Mouse (Mus musculus): ENCODE results near the gene Cyth1. TPM values are rescaled to one million over a fixed set of nuclear protein-coding genes. Genes with fewer than 3 reads are reported as not detected.

Cyth1 gene
- polyA plus RNA-seq (2012; ENCODE audit: insufficient read depth, low replicate concordance) = 4.4 and 9.3 TPM in 2 replicates

GRCm38 (mm10) chr11:118248150-118249011 lies at the start of gene Cyth1:
TSS of gene Cyth1 (minus strand) at chr11:118248592.
- Histone ChIP-seq H3K36me3 (replicated peaks; ENCODE audit: low read length) (no peaks in the 10 kb centered on the region), H3K9me3 (no peaks in the 10 kb centered on the region), H3K4me3 (replicated peaks) (peak within 1 kb of the TSS; percentile 98), H3K27me3 (replicated peaks) (no peaks in the 10 kb centered on the region), H3K4me1 (peaks cover 38% of the 10 kb centered on the region)
- no peak for TF ChIP-seq FLI1 (IDR thresholded peaks at IDR 0.05; ENCODE audit: low read length)
- no peak for TF ChIP-seq GATA1 (IDR thresholded peaks at IDR 0.05; ENCODE audit: borderline replicate concordance, low read length)

DNA sequence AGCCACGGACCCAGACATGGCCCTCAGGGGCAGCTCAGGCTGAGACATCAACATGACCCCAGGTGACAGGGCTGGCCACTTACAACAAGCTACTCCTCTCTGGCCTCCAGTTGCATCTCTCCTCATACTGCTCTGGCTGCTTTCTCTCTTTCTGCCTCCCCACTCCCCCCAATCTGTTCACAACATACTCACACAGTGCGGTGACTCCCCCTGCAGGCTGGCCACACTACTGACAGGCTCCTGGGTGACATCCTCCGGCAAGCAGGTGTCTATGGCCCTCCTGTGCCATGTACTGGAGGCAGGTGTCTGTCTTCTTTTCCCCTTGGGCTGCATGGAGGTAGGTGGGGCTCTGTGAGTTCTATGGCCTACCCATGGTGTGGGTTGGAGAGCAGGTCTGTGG lies 49.6 kb upstream of the Cyth1 start:
- TF ChIP-seq FLI1 (IDR thresholded peaks at IDR 0.05; ENCODE audit: low read length) (no peak), GATA1 (IDR thresholded peaks at IDR 0.05; ENCODE audit: borderline replicate concordance, low read length) (no peak)
- peaks cover 12% of the 10 kb centered on the region for H3K9me3 ChIP-seq
- no peaks in the 10 kb centered on the region for H3K36me3 ChIP-seq (replicated peaks; ENCODE audit: low read length)
- peaks cover 64% of the 10 kb centered on the region for H3K27me3 ChIP-seq (replicated peaks)
- peaks cover 8% of the 10 kb centered on the region for H3K4me1 ChIP-seq
- H3K4me3 ChIP-seq (replicated peaks) = no peak overlapping the region

DNA sequence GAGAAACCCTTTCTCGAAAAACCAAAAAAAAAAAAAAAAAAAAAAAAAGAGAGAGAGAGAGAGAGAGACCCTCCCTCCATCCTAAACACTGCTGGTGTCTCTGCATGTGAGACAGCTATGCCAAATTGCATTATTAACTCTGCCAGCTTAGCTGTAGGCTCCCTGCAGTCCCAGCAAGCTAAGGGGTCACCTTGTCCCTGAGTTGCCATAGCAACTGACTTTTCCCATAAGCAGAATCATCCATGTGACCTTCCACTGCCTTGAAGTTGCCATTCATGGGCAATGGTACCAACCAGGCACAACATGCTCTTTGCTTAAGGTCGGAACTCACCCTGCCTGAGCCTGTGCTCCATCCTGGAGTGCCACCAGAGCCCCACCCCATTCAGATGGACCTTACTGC lies 46.6 kb upstream of the Cyth1 start:
- H3K4me3 ChIP-seq (replicated peaks) = peak overlapping the region; percentile 4
- H3K9me3 ChIP-seq = peaks cover 12% of the 10 kb centered on the region
- TF ChIP-seq FLI1 (IDR thresholded peaks at IDR 0.05; ENCODE audit: low read length) = no peak
- no peak for TF ChIP-seq GATA1 (IDR thresholded peaks at IDR 0.05; ENCODE audit: borderline replicate concordance, low read length)
- H3K27me3 ChIP-seq (replicated peaks) = peaks cover 48% of the 10 kb centered on the region
- no peaks in the 10 kb centered on the region for H3K36me3 ChIP-seq (replicated peaks; ENCODE audit: low read length)
- H3K4me1 ChIP-seq = peaks cover 22% of the 10 kb centered on the region

GRCm38 (mm10) chr11:118292671-118293070 lies 44.3 kb upstream of the Cyth1 start:
- Histone ChIP-seq H3K36me3 (replicated peaks; ENCODE audit: low read length) (peaks cover 2% of the 10 kb centered on the region), H3K4me3 (replicated peaks) (no peak overlapping the region), H3K27me3 (replicated peaks) (peaks cover 35% of the 10 kb centered on the region), H3K9me3 (peaks cover 12% of the 10 kb centered on the region), H3K4me1 (peaks cover 41% of the 10 kb centered on the region)
- no peak for TF ChIP-seq GATA1 (IDR thresholded peaks at IDR 0.05; ENCODE audit: borderline replicate concordance, low read length)
- TF ChIP-seq FLI1 (IDR thresholded peaks at IDR 0.05; ENCODE audit: low read length) = no peak

DNA sequence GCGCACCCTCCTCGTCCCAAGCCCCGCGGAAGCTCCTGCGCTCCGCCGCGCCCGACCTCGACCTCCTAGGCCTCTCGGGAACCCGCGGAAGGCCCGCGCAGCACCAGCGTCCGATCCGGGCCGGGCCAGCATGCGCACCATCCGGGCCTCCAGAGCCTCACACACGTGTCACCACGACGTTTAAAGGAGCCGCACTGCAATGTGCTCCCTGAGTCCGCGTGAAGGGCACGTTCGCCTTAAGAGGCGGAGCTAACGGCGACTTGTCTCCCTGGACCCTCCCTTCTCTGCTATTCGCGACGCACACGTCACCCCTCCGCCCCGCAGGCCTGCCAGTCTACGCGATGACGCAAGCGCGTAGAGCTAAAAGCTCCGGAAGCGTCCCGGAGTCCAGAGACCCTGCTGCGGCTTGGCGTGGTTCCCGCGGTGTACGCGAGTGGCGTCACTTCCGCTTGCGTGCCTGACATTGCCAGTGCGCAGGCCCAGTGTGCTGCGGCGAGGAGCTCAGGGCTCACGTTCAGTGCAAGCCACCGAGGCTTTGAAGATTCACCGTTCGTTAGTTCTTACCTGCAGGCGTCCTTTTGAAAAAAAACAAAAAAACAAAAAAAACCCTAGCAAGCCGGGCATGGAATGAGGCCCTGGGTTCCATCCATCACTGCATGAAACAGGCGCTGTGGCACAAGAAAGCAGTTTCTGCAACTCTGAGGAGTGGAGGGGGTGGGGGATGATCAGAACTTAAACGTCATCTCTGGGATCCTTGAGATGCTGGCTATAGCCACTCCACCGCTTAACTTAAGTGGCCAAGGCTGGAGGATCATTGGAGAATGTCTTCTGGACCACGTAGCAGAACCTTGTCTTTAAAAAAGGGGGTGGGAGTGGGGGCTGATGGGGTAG lies 41.9 kb upstream of the Cyth1 start, which contains the start of gene Usp36:
Gene Usp36, minus strand, starts transcription at position 246 of the 891 bp plus-strand sequence.
- Histone ChIP-seq H3K4me1 (peaks cover 44% of the 10 kb centered on the region), H3K27me3 (replicated peaks) (peaks cover 13% of the 10 kb centered on the region), H3K4me3 (replicated peaks) (peak within 1 kb of the TSS; percentile 100), H3K36me3 (replicated peaks; ENCODE audit: low read length) (peaks cover 27% of the 10 kb centered on the region), H3K9me3 (peaks cover 11% of the 10 kb centered on the region)
- TF ChIP-seq GATA1 (IDR thresholded peaks at IDR 0.05; ENCODE audit: borderline replicate concordance, low read length) (no peak), FLI1 (IDR thresholded peaks at IDR 0.05; ENCODE audit: low read length) (peak; percentile 71)

DNA sequence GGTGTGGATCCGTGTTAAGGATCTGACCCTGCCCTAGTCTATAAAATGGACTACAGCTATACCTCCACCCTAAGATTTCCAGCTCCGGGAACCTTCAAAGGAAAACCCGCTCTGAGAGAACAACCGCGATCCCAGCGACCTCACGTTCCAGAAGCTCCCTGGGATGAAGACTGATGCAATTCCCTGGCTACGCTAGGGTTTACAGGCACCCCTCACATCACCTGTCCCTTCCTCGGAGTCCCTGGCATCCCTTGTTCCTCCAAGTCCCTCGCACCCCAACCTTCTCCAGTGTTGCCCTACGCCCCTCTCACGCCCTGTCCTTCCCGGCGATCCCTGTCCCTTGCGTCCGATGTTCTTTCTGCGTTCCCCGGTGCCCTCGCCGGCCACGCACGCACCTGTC lies 41.2 kb upstream of the Cyth1 start:
- peaks cover 9% of the 10 kb centered on the region for H3K27me3 ChIP-seq (replicated peaks)
- peaks cover 47% of the 10 kb centered on the region for H3K4me1 ChIP-seq
- peaks cover 6% of the 10 kb centered on the region for H3K9me3 ChIP-seq
- H3K36me3 ChIP-seq (replicated peaks; ENCODE audit: low read length) = peaks cover 34% of the 10 kb centered on the region
- TF ChIP-seq GATA1 (IDR thresholded peaks at IDR 0.05; ENCODE audit: borderline replicate concordance, low read length) (no peak), FLI1 (IDR thresholded peaks at IDR 0.05; ENCODE audit: low read length) (no peak)
- peak overlapping the region; percentile 100 for H3K4me3 ChIP-seq (replicated peaks)

- no peak for TF ChIP-seq GATA1 (IDR thresholded peaks at IDR 0.05; ENCODE audit: borderline replicate concordance, low read length)
- no peak for TF ChIP-seq FLI1 (IDR thresholded peaks at IDR 0.05; ENCODE audit: low read length)
These were observed 40.7 kb upstream of the Cyth1 start for GRCm38 (mm10) chr11:118289037-118289511.

DNA sequence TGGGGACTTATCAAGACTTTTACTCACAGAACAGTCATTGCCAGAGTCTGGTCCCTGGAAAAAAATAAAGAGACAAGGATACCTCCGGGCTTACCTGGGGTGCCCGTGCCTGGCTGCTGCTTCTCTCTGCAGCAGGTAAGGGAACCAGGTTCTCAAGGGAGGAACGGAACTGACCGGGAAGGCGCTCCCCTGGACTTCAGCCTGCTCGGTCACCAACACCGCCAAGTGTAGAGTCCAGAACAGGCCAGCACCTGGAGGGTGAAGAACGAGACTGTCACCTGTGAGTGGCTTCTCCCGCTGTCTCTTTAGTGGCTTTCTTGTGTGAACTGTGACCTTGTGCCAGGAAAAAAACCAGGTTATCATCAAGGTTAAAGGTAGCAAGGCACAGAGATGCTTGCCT lies 39.2 kb upstream of the Cyth1 start:
- peaks cover 53% of the 10 kb centered on the region for H3K36me3 ChIP-seq (replicated peaks; ENCODE audit: low read length)

More at GRCm38 (mm10) chr11:118289037-118289511, 40.7 kb upstream of the Cyth1 start:
- Histone ChIP-seq H3K27me3 (replicated peaks) (peaks cover 6% of the 10 kb centered on the region), H3K9me3 (peaks cover 1% of the 10 kb centered on the region), H3K36me3 (replicated peaks; ENCODE audit: low read length) (peaks cover 38% of the 10 kb centered on the region), H3K4me1 (peaks cover 47% of the 10 kb centered on the region), H3K4me3 (replicated peaks) (peak overlapping the region; percentile 100)

DNA sequence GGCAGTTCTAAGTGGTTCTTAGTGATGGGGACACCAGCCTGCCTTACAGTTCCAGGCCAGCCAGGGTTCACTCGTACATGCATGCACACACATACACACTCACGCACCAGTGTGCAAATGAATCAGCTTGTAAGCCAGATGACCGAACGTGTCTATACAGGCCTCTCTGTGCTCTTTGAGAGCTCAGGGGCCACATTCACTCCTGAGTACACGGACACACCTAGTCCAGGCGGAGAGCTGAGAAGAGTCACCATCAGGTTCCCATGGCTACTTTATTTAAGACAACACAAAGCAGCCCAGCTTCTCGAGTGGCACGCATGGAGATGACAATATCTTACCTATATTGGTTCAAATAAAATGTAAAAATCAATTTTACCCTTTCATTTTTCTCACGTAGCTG lies 38.0 kb upstream of the Cyth1 start:
- H3K4me1 ChIP-seq = peaks cover 34% of the 10 kb centered on the region
- peaks cover 65% of the 10 kb centered on the region for H3K36me3 ChIP-seq (replicated peaks; ENCODE audit: low read length)
- H3K9me3 ChIP-seq = no peaks in the 10 kb centered on the region
- H3K4me3 ChIP-seq (replicated peaks) = no peak overlapping the region
- TF ChIP-seq GATA1 (IDR thresholded peaks at IDR 0.05; ENCODE audit: borderline replicate concordance, low read length) (no peak), FLI1 (IDR thresholded peaks at IDR 0.05; ENCODE audit: low read length) (no peak)
- no peaks in the 10 kb centered on the region for H3K27me3 ChIP-seq (replicated peaks)

More for the DNA sequence above, 39.2 kb upstream of the Cyth1 start:
- Histone ChIP-seq H3K4me3 (replicated peaks) (no peak overlapping the region), H3K4me1 (peaks cover 35% of the 10 kb centered on the region), H3K27me3 (replicated peaks) (peaks cover 3% of the 10 kb centered on the region), H3K9me3 (no peaks in the 10 kb centered on the region)
- TF ChIP-seq FLI1 (IDR thresholded peaks at IDR 0.05; ENCODE audit: low read length) (no peak), GATA1 (IDR thresholded peaks at IDR 0.05; ENCODE audit: borderline replicate concordance, low read length) (no peak)
